Mouse (Mus musculus) right cerebral cortex, adult 18-20 months (tissue): Measurements from ENCODE around the gene H2-Ob.

Experiments
- DNase-seq: peaks from one replicate; pipeline ENCODE4 v3.0.0; 2022; ENCODE audit warnings: mixed read lengths

Gene H2-Ob

DNA sequence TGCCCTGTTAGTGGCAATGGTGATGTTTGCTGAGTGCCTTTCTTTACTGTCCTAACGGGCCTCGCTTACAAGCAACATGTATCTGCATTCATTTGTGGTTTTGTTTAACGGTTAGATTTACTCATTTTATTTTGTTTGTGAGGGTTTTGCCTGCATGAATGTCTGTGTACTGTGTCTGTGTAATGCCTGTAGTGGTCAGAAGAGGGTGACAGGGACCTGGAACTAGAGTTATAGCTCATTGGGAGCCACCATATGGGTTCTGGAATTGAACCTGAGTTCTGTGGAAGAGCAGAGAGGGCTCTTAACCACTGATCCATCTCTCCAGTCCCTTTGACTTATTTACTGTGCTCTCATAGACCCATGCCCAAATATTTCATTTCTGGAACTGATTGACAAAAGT, 8.3 kb downstream of the H2-Ob start:
- no peak for DNase-seq

DNA sequence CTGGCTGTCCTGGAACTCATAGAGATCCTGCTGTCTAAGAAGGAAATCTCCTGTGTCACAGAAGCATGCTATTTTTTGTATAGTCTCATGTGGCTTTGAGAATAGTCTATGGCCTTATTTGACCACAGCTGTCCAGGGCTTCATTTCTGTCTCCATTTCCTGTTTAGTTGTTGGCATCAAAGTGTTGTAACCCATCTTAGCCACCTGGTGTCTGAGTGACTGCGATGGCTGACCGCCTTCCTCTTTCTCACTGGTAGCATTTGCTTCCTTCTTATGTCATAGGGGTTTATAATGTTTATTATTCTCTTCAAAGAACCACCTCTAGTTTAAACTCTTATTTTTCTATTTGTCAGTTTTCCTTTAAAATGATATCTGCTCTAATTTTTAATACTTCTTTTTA, 10.1 kb downstream of the H2-Ob start:
- DNase-seq = no peak

DNA sequence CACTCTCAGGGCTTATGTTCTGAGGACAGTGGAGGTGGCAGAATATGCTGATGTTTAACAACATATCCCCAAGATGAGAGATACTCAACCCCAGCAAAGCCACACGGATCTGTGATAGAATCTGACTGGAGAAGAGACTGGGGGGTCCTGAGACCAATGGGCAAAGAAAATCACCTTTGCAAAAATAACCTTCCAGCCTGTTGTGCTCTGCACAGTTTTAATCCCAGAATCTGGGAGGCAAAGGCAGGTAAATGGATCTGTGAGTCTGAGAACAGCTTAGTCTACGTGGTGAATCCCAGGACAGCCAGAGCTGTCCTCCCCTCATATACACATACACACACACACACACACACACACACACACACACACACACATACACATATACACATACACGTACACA, 10.7 kb downstream of the H2-Ob start:
- no peak for DNase-seq

DNA sequence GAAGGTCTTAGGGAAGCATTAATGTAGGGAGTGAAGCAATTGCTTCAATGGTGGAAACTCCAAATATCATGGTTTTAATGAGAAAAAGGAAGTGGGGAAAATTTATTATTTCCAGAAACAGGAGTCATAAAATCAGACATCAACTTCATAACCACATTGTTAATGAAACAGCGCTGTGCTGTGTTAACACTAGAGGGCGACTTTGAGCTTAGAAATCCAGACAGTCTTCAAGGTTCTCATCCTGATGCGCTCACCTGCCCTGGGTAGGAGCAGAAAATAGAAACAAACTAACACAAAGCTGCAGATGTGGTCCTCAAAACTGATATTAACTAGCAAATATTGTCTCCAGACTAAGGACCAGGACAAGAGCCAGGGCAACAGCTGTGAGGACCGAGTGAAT, 11.2 kb downstream of the H2-Ob start:
- peak; percentile 31 for DNase-seq

DNA sequence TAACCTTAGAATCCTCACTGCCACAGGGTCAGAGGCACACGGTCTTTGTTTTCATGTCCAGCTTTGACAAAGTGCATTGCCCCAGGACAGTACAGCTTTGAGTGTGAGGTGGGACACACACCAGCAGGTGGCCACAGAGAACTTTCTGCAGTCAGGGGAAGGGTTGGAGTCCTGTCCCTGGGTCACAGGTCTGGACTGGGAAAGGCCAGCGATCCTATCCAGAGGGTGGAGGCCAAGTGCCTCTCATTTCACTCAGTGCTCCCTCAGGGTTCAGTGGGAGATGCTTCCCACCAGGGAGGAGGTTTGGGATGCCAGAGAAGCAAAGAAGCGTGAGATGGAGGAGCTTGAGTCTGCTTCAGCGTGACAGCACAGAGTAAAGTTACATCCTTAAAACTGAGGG, 13.0 kb downstream of the H2-Ob start:
- DNase-seq = no peak

DNA sequence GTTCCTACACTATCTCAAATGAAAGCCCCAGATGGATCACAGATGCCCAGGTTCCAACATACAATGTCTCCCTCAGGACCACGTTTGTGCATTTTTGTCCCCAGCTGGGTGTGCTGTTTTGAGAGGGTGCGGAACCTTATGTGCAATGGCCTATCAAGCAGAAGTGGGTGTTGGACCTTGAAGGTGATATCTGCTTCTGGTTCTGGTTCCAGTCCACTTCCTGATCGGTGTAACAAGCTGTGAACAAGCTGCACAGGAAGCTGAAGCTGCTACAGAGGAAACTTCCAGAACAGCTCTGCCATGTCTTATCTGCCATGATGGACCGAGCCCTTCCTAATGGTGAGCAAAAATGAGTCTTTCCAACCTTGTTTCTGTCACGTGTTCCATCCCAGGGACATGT, 17.8 kb downstream of the H2-Ob start:
- DNase-seq = no peak

DNA sequence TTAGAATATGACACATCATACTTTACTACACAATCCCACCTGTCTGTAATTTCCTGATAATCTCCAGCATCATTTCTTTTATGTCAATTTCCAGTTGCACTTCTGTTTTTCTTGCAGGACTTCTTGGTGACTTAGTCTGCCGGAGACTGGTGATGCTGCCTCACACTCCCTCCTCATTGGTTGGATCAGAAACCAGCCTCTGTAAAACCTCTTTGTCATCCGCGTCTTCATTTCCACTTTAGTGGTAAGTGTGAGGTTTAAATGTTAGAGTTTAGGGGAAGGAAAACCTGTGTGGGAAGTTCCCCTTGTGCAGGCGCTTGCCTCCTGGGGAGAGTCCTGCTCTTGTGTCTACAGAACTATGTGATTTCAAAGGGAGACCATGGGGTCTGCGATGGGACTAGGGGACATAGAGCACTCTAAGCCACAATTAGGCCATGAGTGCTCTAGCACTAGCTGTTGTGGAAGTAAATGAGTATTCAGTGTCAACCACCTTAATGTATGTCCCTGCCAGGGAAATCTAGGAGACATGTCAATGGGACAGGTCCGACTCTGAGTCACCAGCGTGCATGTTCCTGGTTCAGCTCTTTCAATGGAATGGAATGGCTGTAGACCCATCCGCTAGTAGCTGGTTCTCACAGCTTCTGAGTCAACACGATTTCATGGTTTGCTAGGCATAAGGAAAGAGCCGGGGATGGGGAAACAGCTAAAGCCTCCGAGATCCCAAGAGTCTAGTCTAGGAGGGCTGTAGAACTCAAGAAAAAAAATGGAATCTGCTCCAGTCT, 19.1 kb downstream of the H2-Ob start, which contains the start of gene H2-Ab1:
H2-Ab1 (plus strand) TSS at position 96 of the 782 bp plus-strand sequence.
- peak; percentile 74 for DNase-seq

DNA sequence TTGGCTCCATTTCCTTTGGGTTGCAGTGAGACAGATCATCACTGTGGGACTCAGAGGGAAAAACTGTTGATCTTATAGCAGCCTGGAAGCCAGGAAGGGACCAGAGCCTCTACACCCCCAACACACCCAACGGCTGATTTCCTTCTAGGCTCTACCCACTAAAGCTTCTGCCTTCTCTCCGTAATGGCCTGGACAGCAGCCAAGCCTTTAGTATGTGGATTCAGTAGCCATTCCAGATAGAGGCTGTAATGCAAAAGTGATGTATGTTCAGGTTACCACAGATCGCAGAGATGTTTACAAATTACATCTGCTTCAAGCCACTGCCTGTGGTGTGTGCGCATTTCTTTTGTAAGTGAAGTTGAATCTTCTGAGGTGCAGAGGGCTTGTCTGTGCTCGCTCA, 21.8 kb downstream of the H2-Ob start:
- no peak for DNase-seq

DNA sequence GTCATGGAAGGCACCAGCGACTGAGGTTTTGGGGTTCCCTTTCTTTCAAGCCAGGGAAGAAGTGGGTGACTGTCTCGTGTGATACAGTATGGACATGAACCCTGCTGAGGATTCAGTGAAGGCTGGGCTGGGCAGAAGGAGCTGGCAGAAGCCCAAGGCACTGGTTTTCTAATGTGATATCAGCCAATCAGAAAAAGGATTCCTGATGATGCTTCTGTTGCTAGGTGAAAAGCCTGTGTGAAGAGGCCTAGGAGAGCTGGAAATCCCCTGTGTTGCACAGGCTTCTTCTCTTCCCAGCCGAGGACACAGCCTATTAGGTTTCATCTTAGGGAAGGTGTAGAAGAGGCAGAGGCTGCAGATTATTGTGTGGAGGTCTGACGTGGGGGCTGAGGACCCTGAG, 22.8 kb downstream of the H2-Ob start:
- peak; percentile 66 for DNase-seq

DNA sequence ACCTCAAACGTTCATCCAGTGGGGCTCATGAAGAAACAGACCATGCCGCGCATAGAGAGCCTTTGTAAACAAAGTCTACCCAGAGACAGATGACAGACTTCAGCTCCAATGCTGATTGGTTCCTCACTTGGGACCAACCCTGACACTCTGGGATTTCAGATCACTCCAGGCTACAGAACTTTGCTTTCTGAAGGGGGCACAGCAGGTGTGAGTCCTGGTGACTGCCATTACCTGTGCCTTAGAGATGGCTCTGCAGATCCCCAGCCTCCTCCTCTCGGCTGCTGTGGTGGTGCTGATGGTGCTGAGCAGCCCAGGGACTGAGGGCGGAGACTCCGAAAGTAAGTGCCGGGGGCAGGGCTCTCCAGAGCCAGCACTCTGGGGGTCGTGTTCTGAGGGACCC, 24.4 kb downstream of the H2-Ob start:
- DNase-seq = peak; percentile 60

DNA sequence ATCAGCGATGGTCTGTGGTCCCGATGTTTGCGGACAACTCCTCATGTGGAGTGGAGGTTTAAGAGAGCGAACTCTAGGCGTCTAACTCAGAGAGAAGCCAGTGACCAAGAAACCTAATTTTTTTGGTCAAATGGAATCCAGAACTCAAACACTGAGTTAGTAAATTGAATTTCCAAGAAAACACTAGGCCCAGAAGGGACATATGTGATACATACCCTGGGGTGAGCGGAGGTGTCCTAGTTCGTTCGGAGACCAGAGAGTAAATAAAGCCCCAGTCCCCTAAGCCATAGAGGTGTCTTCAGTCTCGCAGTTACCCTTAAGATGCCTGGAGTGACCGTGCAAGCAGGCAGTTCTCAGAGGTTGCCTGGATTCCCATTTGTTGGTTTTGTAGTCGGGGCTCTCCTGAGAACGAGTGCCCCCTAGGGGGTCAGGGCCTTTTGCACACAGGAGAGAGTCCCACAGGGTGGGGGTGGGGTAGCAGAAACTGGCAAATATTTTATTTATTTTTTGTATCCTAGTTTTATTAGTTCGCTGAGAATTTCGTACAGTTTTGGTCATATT, 25.2 kb downstream of the H2-Ob start:
- no peak for DNase-seq

DNA sequence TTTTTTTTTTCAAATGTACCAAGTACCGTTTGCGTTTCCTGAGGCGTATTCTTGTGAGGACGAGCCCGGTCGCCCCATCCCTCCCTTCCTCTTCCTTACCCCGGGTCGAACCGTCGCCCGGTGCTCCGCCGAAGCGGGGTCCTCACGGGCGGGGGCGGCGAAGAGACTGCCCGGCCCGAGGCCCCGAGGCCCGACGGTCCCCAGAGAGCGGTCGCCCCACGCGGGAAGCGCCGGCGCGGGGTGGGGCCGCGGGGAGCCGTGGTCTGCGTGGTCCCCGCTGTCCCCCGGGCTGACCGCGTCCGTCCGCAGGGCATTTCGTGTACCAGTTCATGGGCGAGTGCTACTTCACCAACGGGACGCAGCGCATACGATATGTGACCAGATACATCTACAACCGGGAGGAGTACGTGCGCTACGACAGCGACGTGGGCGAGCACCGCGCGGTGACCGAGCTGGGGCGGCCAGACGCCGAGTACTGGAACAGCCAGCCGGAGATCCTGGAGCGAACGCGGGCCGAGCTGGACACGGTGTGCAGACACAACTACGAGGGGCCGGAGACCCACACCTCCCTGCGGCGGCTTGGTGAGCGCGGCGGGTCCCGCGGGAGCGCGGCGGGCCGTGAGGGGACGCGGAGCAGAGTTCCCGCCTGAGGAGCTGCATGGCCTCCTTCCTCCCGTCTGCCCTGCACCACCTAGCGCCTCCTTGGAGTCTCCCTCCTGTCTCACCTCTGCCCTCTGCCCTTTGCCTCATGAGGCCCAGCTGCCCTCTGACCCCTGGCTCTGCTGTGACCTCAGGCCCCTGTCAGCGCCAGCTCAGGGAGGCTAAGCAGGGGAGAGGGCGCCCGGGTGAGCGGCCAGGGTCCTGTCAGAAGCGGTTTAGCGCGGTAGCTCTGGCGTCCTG, 26.0 kb downstream of the H2-Ob start:
- no peak for DNase-seq

DNA sequence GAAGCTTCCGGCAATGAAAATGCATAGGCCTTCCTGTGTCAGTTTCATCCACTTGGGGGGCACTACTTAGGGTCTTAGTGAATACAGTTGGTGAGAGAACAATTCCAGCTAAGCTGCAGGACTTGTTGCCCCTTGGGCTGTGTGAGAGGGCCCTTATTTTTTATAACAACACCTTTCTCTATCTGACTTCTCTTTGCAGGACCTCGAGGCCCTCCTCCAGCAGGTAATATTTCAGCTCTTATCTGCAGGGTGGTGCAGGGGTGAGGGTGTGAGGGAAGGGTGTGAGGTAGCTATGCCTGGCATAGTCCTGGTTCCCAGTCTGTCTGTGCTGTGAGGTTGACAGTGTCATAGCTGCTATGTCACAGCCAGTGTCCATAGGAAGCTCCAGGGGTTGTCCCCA, 29.6 kb downstream of the H2-Ob start:
- no peak for DNase-seq

DNA sequence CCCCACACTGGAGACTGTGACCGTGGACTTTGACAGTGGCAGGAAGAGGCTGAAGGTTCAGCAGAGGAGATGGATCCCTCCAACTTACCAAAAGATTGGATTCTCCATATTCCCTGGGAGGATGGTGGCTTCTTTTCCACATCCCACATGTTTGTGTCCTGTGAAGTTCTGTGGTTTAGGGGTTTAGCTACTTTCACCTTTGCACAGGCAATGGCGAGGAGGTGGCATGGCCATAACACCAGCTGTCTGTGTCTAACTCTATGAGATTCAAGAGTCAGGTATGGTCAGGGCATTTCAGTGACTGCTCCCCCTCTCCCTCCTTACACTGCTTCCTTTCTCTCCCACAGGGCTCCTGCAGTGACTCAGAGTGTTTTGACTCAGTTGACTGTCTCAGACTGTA, 30.0 kb downstream of the H2-Ob start:
- DNase-seq = no peak

DNA sequence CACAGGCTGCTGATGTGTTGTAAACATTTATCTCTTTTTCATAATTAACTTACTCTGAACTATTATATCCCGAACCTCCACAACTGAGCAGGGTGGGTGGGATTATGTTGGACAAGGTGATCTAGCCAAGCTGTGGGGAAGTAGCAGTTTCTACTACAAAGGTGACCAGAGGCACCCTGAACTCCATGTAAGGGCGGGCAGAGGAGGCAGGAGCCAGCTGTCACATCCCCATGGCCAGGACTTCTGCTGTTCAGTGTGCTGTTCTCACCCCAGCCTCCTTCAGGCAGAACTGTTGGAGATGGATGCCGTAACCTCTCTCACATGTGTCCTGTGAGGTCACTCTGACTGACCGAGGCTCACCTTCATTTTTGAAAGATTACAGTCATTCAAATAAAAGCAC, 31.1 kb downstream of the H2-Ob start:
- DNase-seq = no peak

DNA sequence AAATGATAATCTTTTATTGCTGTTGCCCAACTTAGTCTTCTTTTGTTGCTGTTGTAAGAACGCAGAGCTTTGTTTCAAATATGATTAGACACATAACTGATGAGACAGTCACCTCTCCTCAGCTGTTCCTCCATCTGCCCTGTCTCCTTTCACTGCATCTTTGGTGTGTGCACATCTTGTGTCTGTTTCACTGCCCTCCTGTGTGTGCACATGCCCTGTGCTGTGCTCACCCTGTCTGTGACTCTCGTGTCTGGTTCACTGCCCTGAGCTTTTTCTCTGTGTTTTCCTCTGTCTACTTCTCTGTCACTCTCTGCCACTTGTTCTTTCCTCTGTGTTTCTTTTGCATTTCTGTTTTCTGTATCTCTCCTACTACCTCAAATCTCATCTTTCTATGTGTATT, 31.5 kb downstream of the H2-Ob start:
- DNase-seq = no peak

DNA sequence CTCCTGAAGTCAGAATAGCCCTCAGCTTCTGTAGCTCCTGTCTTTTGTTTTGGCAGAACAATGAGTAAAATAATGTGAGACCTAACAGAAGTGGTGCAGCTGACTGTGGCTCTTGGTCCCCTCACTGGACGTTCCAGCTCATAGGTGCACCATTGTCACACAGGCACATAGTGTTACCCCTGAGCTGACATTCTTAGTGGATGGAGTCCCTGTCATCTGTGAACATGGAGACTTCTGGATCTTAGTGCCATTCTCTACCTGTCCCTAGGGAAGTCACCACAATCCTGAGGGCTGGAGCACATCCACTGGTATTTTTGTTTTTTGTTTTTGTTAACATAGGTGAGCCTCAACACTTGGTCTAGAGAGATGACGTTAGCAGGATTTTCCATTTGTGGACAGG, 32.2 kb downstream of the H2-Ob start:
- DNase-seq = no peak

DNA sequence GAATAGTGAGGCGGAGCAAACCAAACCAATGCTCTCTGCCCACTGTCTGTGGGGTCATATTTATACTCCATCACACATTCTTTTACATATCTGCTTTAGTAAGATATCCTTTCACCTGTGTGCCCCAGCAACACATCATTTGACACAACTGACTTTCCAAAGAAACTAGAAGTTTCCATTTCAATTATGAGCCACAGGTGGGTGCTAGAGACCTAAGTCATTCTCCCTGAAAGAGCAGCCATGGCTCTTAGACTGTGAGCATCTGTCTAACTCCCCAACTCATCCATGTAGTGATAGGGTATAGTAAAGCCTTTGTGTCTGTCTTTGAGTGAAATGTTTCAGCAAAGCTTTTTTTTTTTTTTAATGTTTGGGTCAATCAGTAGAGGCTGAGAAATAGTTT, 33.4 kb downstream of the H2-Ob start:
- DNase-seq = no peak

DNA sequence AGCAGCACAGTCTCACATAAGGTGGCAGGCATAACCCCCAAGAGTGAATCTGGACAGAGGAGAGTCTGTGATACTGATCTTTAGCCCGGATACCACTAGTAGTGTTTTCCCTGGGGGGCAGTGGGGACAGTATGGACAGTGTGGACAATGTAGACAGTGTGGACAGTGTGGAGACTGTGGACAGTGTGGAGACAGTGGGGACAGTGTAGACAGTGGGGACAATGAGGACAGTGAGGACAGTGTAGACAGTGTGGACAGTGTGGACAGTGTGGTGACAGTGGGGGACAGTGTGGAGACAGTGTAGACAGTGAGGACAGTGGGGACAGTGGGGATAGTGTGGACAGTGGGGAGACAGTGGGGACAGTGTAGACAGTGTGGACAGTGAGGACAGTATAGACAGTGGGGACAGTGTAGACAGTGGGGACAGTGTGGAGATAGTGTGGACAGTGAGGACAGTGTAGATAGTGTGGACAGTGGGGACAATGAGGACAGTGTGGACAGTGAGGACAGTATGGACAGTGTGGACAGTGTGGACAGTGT, 41.9 kb downstream of the H2-Ob start:
- no peak for DNase-seq

DNA sequence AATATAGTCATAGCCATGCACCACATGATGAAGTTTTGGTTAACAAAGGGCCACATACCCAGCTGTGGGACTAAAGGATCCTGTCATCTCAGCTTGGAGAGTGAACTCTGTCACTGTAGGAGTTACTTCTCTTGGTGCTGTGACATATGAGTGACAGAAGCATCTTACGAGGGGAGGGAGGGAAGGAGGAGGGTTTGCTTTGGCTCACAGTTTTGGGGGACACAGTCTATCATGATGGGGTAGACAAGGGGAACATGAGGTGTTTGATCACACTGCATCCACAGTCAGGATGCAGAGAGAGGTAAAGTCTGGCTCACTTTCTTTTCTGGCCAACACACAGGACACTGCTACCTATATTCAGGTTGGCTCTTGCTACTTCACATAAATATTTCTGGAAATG, 43.1 kb downstream of the H2-Ob start:
- DNase-seq = no peak

DNA sequence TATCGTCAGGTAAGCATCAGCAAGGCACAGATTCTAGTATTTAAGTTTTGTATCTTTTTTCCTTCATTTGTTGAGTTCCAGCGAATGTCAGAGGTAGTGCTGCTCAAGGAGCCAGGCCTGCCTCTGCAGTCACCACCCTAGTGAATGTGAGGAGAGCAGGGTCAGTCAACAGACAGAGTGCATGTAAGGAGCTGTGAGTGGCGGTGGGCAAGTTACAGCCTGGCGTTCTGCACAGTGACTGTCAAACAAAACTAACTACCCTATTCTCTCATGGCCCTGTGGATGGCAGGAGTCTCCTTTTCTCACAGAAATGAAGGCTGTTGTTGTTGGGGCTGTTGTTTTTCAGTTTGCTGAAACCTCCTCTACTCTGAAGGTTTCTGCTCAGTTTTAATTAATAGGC, 46.7 kb downstream of the H2-Ob start:
- no peak for DNase-seq

DNA sequence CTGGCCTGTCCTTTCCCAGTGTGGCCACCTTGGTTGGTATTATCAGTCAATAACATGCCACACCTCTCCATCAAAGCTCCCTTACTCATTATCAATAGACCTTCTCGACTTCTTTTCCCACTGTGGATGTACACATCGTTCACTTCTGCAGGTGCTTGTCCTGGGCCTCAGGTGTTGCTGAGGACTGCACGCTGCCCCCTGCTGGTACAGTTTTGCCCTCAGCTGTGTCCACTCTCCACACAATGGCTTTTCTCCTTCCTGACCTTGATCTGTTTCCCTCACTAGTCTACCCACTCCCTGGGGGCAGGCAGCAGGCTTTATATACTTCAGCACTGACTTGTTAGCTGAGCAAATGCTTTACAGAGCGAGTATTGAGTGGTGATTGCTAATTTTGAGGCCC, 47.1 kb downstream of the H2-Ob start:
- no peak for DNase-seq

DNA sequence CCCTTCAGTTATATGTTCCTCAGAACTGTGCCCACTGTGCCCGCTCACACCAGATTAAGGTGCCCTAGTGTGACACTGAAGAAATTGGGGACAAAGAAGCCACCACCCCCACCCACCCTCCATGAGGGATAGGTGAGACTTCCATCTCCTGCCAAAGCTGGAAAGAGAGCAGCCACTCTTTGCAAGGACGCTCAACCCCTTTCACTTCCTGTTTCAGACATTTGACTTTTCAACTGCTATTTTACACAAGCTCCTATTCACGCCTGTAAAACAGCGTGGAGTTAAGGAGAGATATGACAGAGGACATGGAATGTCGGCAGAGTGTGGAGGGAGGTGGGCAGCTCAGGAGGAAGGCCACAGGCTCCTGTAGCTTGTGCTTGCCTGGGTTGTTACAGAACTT, 47.8 kb downstream of the H2-Ob start:
- no peak for DNase-seq

DNA sequence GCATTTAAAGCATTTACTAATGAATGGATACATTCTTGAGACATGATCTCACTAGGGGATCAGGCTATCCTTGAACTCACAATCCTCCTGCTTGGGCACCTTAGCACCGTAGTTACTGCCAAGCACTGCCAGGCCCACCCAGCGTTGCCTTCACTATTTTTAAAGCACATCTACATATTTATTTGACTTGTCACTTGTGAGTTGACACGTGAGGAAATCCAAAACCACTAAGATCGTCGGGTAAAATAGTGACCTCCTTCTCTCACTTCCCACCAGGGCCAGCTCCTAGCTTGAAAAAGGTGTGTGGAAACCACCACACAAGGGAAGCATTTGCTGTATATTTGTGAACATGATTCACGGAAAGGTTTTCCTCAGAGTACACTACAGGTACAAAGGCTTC, 48.3 kb downstream of the H2-Ob start:
- DNase-seq = no peak
